Mouse (Mus musculus) thymus, adult 2 months (tissue): Measurements from ENCODE around the gene Traf3.

Experiments used
- CTCF ChIP-seq: fragments of 200-500 bp; IDR thresholded peaks from 2 replicates; pipeline ENCODE4 v1.5.1; 2012; ENCODE audit warnings: mild to moderate bottlenecking, control low read depth, low read length, moderate library complexity, borderline replicate concordance; ENCODE audit not compliant: control insufficient read depth, poor library complexity, insufficient read depth; ENCODE audit errors: extremely low read depth
- POLR2A ChIP-seq: fragments of 200-500 bp; IDR thresholded peaks from 2 replicates; pipeline ENCODE4 v1.6.1; 2012; ENCODE audit warnings: mild to moderate bottlenecking, low read length, control low read depth, moderate library complexity; ENCODE audit not compliant: control insufficient read depth, poor library complexity, insufficient read depth; ENCODE audit errors: extremely low read depth

- TF ChIP-seq POLR2A (no peak), CTCF (no peak)
Observed at GRCm38 (mm10) chr12:111225197-111225780, 59.1 kb downstream of the Traf3 start.
